Mouse (Mus musculus) C2C12 (cell line): ENCODE measurements around the gene Olfr263.

ENCODE experiments used
- CEBPB ChIP-seq: IDR thresholded peaks from one replicate; pipeline ENCODE4 v1.6.1; 2011; ENCODE audit warnings: low read depth, mild to moderate bottlenecking, control low read depth, moderate library complexity
- CTCF ChIP-seq: IDR thresholded peaks from one replicate; pipeline ENCODE4 v1.5.1; 2011; ENCODE audit not compliant: control insufficient read depth, insufficient read depth, insufficient read length
- MAX ChIP-seq: IDR thresholded peaks from one replicate; pipeline ENCODE4 v1.6.1; 2011; ENCODE audit warnings: mild to moderate bottlenecking, control low read depth
- USF1 ChIP-seq: IDR thresholded peaks from one replicate; pipeline ENCODE4 v1.6.1; 2011; ENCODE audit warnings: low read depth, mild to moderate bottlenecking, control low read depth, moderate library complexity

DNA sequence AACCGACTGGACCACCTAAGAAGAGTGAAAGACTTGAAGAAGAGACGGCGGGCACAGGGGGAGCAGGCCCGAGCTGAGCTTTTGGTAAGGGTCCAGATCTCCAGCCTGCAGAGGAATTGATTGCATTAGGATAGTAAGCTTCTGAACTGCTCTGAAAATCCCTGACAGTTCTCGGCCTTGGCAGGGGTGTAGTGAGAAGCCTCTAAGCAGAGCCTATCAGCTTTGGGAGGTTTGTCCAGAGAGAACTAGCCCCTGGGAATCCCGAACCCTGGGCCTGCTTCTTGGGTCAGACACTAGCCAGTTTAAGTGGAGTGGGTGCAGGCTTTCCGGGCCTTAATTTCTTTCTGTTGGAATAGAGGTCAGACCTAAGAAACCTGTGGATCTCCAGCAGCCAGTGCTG lies 52.6 kb downstream of the Olfr263 start:
- no peak for TF ChIP-seq MAX
- no peak for TF ChIP-seq CTCF
- no peak for TF ChIP-seq CEBPB
- no peak for TF ChIP-seq USF1
